Mouse (Mus musculus): ENCODE measurements around the gene Naip2. TPM values are rescaled to one million over a fixed set of nuclear protein-coding genes. Genes with fewer than 3 reads are reported as not detected.

Gene Naip2
- polyA plus RNA-seq, 1 experiment from 2014 or later, result 0.35 TPM

GRCm38 (mm10) chr13:100103748-100104254, 98.1 kb downstream of the Naip2 start, which contains the start of gene Bdp1:
TSS of gene Bdp1 (minus strand) at chr13:100104070.
- under 1% methylated on average over 44 of the region's 44 CpGs for WGBS
- H3K36me3 ChIP-seq, result 0 out of 2 replicates have a peak, but pooled peaks cover 2% of the 10 kb centered on the region

GRCm38 (mm10) chr13:100103052-100103658, 98.7 kb downstream of the Naip2 start:
- H3K27me3 ChIP-seq, result no peaks in the 10 kb centered on the region
- 4% methylated on average over 15 of the region's 15 CpGs for WGBS
- no peaks in the 10 kb centered on the region for H3K9me3 ChIP-seq (replicated peaks)
- peak overlapping the region; percentile 55 for H3K4me2 ChIP-seq (replicated peaks)
- peak overlapping the region; percentile 87 for H3K27ac ChIP-seq (replicated peaks)
- ATAC-seq (ENCODE audit: insufficient number of reproducible peaks, low FRiP score, low TSS enrichment, low read depth), result no peak
- peak overlapping the region; percentile 99 for H3K4me3 ChIP-seq (replicated peaks)
- peak overlapping the region; percentile 82 for H3K9ac ChIP-seq
- peaks cover 16% of the 10 kb centered on the region for H3K4me1 ChIP-seq
- 0 out of 2 replicates have a peak, but pooled peaks cover 6% of the 10 kb centered on the region for H3K36me3 ChIP-seq

More at GRCm38 (mm10) chr13:100103748-100104254, 98.1 kb downstream of the Naip2 start, which contains the start of gene Bdp1:
- Histone ChIP-seq H3K4me1 (peaks cover 19% of the 10 kb centered on the region), H3K4me3 (replicated peaks) (peak within 1 kb of the TSS; percentile 99), H3K9ac (peak within 1 kb of the TSS; percentile 82), H3K27me3 (no peaks in the 10 kb centered on the region), H3K4me2 (replicated peaks) (peak within 1 kb of the TSS; percentile 55), H3K27ac (replicated peaks) (peak within 1 kb of the TSS; percentile 87), H3K9me3 (replicated peaks) (no peaks in the 10 kb centered on the region)
- peak; percentile 77 for ATAC-seq (ENCODE audit: insufficient number of reproducible peaks, low FRiP score, low TSS enrichment, low read depth)

- H3K4me2 ChIP-seq (replicated peaks), result no peak overlapping the region
- H3K27me3 ChIP-seq, result no peaks in the 10 kb centered on the region
- no peak for ATAC-seq (ENCODE audit: insufficient number of reproducible peaks, low FRiP score, low TSS enrichment, low read depth)
- H3K4me3 ChIP-seq (replicated peaks), result no peak overlapping the region
- H3K4me1 ChIP-seq, result peaks cover 8% of the 10 kb centered on the region
- H3K9ac ChIP-seq, result no peak overlapping the region
- H3K36me3 ChIP-seq, result peaks cover 44% of the 10 kb centered on the region
- no peaks in the 10 kb centered on the region for H3K9me3 ChIP-seq (replicated peaks)
- no peak overlapping the region for H3K27ac ChIP-seq (replicated peaks)
- WGBS, result 84% methylated on average over 6 of the region's 6 CpGs
Observed at GRCm38 (mm10) chr13:100098808-100099207, 103.1 kb downstream of the Naip2 start.

Other genes with a start within 250 kb of the Naip2 start
- 36.5 and 38.4 TPM in 2 replicates for gene Mccc2, start 186.5 kb downstream of the Naip2 start, polyA plus RNA-seq (2015; fragmentation: Nextera tagmentation; extraction: Ambion mirVana)
- gene Bdp1, start 98.0 kb downstream of the Naip2 start, polyA plus RNA-seq (2015; fragmentation: Nextera tagmentation; extraction: Ambion mirVana), result 29.7 and 34.1 TPM in 2 replicates
- 141 and 153 TPM in 2 replicates for gene Serf1, start 94.1 kb downstream of the Naip2 start, polyA plus RNA-seq (2015; fragmentation: Nextera tagmentation; extraction: Ambion mirVana)
- gene Smn1, start 77.2 kb downstream of the Naip2 start, polyA plus RNA-seq (2015; fragmentation: Nextera tagmentation; extraction: Ambion mirVana), result 42.1 and 54.7 TPM in 2 replicates
- 0.19 and 0.21 TPM in 2 replicates for gene Naip5, start 44.2 kb upstream of the Naip2 start, polyA plus RNA-seq (2015; fragmentation: Nextera tagmentation; extraction: Ambion mirVana)
- 0.05 and 0.12 TPM in 2 replicates for gene Naip6, start 115.6 kb upstream of the Naip2 start, polyA plus RNA-seq (2015; fragmentation: Nextera tagmentation; extraction: Ambion mirVana)